Mouse (Mus musculus) stomach, embryonic 16.5 days (tissue): ENCODE data around the gene Cyp2b13. TPM values are rescaled to one million over a fixed set of nuclear protein-coding genes. Genes with fewer than 3 reads are reported as not detected.
"Not testable (repeated sequence)": the region's sequence is repeated elsewhere in the genome, so short reads cannot be mapped to it uniquely, and the experiment has no call there.

ENCODE experiments used
- ATAC-seq: fragments of 200-750 bp; cut with Nextera tagmentation; 2 replicates; pipeline ENCODE4 v1.8.0; 2017; ENCODE audit warnings: moderate number of reproducible peaks, moderate TSS enrichment; ENCODE audit not compliant: insufficient read depth, low FRiP score
- H3K27ac ChIP-seq: fragments of 300-500 bp; sonication (generic); 2 replicates; pipeline ENCODE4 v1.5.1; 2014; ENCODE audit warnings: low read length
- H3K27me3 ChIP-seq: fragments of 300-500 bp; sonication (generic); 2 replicates; pipeline ENCODE4 v1.6.1; 2014; ENCODE audit warnings: low read length, control low read depth, mixed read lengths; ENCODE audit not compliant: control insufficient read depth, insufficient read depth
- H3K36me3 ChIP-seq: fragments of 300-500 bp; sonication (generic); 2 replicates; pipeline ENCODE4 v1.6.1; 2014; ENCODE audit warnings: low read length; ENCODE audit not compliant: control insufficient read depth, insufficient read depth
- H3K4me1 ChIP-seq: fragments of 300-500 bp; sonication (generic); 2 replicates; pipeline ENCODE4 v1.6.1; 2014; ENCODE audit warnings: low read length, control low read depth, mixed read lengths; ENCODE audit not compliant: control insufficient read depth, insufficient read depth
- H3K4me2 ChIP-seq: fragments of 300-500 bp; sonication (generic); 2 replicates; pipeline ENCODE4 v1.6.1; 2014; ENCODE audit warnings: low read depth, low read length, mixed read lengths
- H3K4me3 ChIP-seq: fragments of 300-500 bp; sonication (generic); replicated peaks from 2 replicates; pipeline ENCODE4 v1.5.1; 2014; ENCODE audit warnings: mild to moderate bottlenecking, low read length
- H3K9ac ChIP-seq: fragments of 300-500 bp; sonication (generic); 2 replicates; pipeline ENCODE4 v1.6.1; 2014; ENCODE audit warnings: low read length
- H3K9me3 ChIP-seq: fragments of 300-500 bp; sonication (generic); replicated peaks from 2 replicates; pipeline ENCODE4 v1.6.1; 2016; ENCODE audit warnings: low read length, control low read depth; ENCODE audit not compliant: control insufficient read depth
- WGBS: fragments of 180-500 bp; shearing (Covaris S2); extraction: QIAGEN DNeasy Blood & Tissue Kit; methylation state at CpG from one replicate; pipeline ENCODE4 v1.1.7; 2014; 5-methylcytosine and 5-hydroxymethylcytosine counted together
- polyA plus RNA-seq: library from polyadenylated mRNA; unstranded; fragments of >200 nt; fragmentation: Nextera tagmentation; extraction: Ambion mirVana; gene quantifications from 2 replicates; pipeline ENCODE4 v1.2.1, GENCODE M21; 2015

Cyp2b13 gene
- polyA plus RNA-seq: not detected in 2 replicates

- H3K9me3 ChIP-seq, H3K4me1 ChIP-seq, H3K9ac ChIP-seq, H3K4me2 ChIP-seq, H3K27me3 ChIP-seq, ATAC-seq, H3K4me3 ChIP-seq, H3K36me3 ChIP-seq, H3K27ac ChIP-seq: not testable (repeated sequence)
- 62% methylated on average over 1 of the region's 2 CpGs for WGBS
These were observed at the start of gene Cyp2b13 for GRCm38 (mm10) chr7:26061197-26061596. Gene Cyp2b13, plus strand, starts transcription at chr7:26061497.

- WGBS: 91% methylated on average over 1 of the region's 3 CpGs
These were observed 41.4 kb upstream of the Cyp2b13 start for GRCm38 (mm10) chr7:26019814-26020332.

GRCm38 (mm10) chr7:26054885-26055630, 6.2 kb upstream of the Cyp2b13 start:
- ATAC-seq, H3K27me3 ChIP-seq, H3K4me2 ChIP-seq, H3K36me3 ChIP-seq, H3K9ac ChIP-seq, H3K27ac ChIP-seq, H3K4me1 ChIP-seq, H3K9me3 ChIP-seq, H3K4me3 ChIP-seq: not testable (repeated sequence)
- 75% methylated on average over 3 of the region's 4 CpGs for WGBS

More at GRCm38 (mm10) chr7:26019814-26020332, 41.4 kb upstream of the Cyp2b13 start:
- H3K4me1 ChIP-seq, H3K27me3 ChIP-seq, H3K27ac ChIP-seq, H3K4me3 ChIP-seq, H3K4me2 ChIP-seq, H3K9ac ChIP-seq, ATAC-seq, H3K9me3 ChIP-seq, H3K36me3 ChIP-seq: not testable (repeated sequence)

GRCm38 (mm10) chr7:26071677-26072076, 10.4 kb downstream of the Cyp2b13 start:
- H3K4me1 ChIP-seq, H3K36me3 ChIP-seq, H3K9ac ChIP-seq, ATAC-seq, H3K4me3 ChIP-seq, H3K4me2 ChIP-seq, H3K27me3 ChIP-seq, H3K27ac ChIP-seq, H3K9me3 ChIP-seq: not testable (repeated sequence)
- 51% methylated on average over 29 of the region's 29 CpGs for WGBS

GRCm38 (mm10) chr7:26082595-26082994, 21.3 kb downstream of the Cyp2b13 start:
- H3K4me1 ChIP-seq: no peaks in the 10 kb centered on the region
- H3K4me3 ChIP-seq: no peak overlapping the region
- H3K27ac ChIP-seq: no peak overlapping the region
- no peaks in the 10 kb centered on the region for H3K36me3 ChIP-seq
- 55% methylated on average over 2 of the region's 2 CpGs for WGBS
- no peaks in the 10 kb centered on the region for H3K9me3 ChIP-seq
- ATAC-seq: no peak
- no peaks in the 10 kb centered on the region for H3K27me3 ChIP-seq
- H3K4me2 ChIP-seq: no peak overlapping the region
- H3K9ac ChIP-seq: no peak overlapping the region

- H3K27ac ChIP-seq: no peak overlapping the region
- H3K9me3 ChIP-seq: no peaks in the 10 kb centered on the region
- H3K36me3 ChIP-seq: no peaks in the 10 kb centered on the region
- ATAC-seq: no peak
- H3K4me1 ChIP-seq: no peaks in the 10 kb centered on the region
- H3K4me3 ChIP-seq: no peak overlapping the region
- H3K9ac ChIP-seq: no peak overlapping the region
- no peak overlapping the region for H3K4me2 ChIP-seq
- H3K27me3 ChIP-seq: no peaks in the 10 kb centered on the region
- WGBS: 95% methylated on average over 1 of the region's 1 CpGs
These were observed 26.1 kb downstream of the Cyp2b13 start for GRCm38 (mm10) chr7:26087391-26087790.

GRCm38 (mm10) chr7:26088578-26088977, 27.3 kb downstream of the Cyp2b13 start:
- not testable (repeated sequence) for H3K36me3 ChIP-seq, H3K9ac ChIP-seq, H3K9me3 ChIP-seq, H3K27ac ChIP-seq, H3K4me3 ChIP-seq, H3K4me2 ChIP-seq, ATAC-seq, H3K27me3 ChIP-seq, H3K4me1 ChIP-seq

- H3K4me3 ChIP-seq, H3K36me3 ChIP-seq, H3K4me2 ChIP-seq, H3K9ac ChIP-seq, H3K4me1 ChIP-seq, H3K27ac ChIP-seq, ATAC-seq, H3K9me3 ChIP-seq, H3K27me3 ChIP-seq: not testable (repeated sequence)
- WGBS: no CpG with 5 or more reads among the region's 2 CpGs
These were observed 78.3 kb downstream of the Cyp2b13 start for GRCm38 (mm10) chr7:26139623-26140022.

GRCm38 (mm10) chr7:26143657-26144056, 82.4 kb downstream of the Cyp2b13 start:
- H3K4me2 ChIP-seq, H3K4me1 ChIP-seq, H3K27me3 ChIP-seq, H3K36me3 ChIP-seq, ATAC-seq, H3K27ac ChIP-seq, H3K9me3 ChIP-seq, H3K4me3 ChIP-seq, H3K9ac ChIP-seq: not testable (repeated sequence)
- WGBS: 50% methylated on average over 1 of the region's 3 CpGs
